Mouse (Mus musculus) bone marrow, adult 2 months (tissue): ENCODE results near the gene Rbl2. TPM values are rescaled to one million over a fixed set of nuclear protein-coding genes. Genes with fewer than 3 reads are reported as not detected.

ENCODE experiments used
- H3K27ac ChIP-seq: fragments of 200-500 bp; 2 replicates; pipeline ENCODE4 v1.5.1; 2012; ENCODE audit warnings: low read depth, mild to moderate bottlenecking, control low read depth, inconsistent platforms, low read length; ENCODE audit not compliant: control insufficient read depth, poor library complexity, insufficient read depth
- H3K4me1 ChIP-seq: fragments of 200-500 bp; 2 replicates; pipeline ENCODE4 v1.6.1; 2011; ENCODE audit warnings: low read length; ENCODE audit not compliant: control insufficient read depth, insufficient read depth
- H3K4me3 ChIP-seq: fragments of 200-500 bp; replicated peaks from 2 replicates; pipeline ENCODE3; 2011; ENCODE audit warnings: mild to moderate bottlenecking, low read depth, low read length, control low read depth; ENCODE audit not compliant: control insufficient read depth
- CTCF ChIP-seq: fragments of 200-500 bp; IDR thresholded peaks from 2 replicates; pipeline ENCODE4 v1.5.1; 2011; ENCODE audit warnings: low read length, control low read depth; ENCODE audit not compliant: control insufficient read depth, insufficient read depth
- POLR2A ChIP-seq: fragments of 200-500 bp; IDR thresholded peaks from 2 replicates; pipeline ENCODE4 v1.6.1; 2011; ENCODE audit warnings: low read depth, mild to moderate bottlenecking, control low read depth, low read length, borderline replicate concordance; ENCODE audit not compliant: control insufficient read depth
- WGBS: fragments of 180-500 bp; shearing (Covaris S2); methylation state at CpG from one replicate; pipeline ENCODE4 v1.1.7; 2018; 5-methylcytosine and 5-hydroxymethylcytosine counted together
- polyA plus RNA-seq: library from polyadenylated mRNA; stranded (reverse); fragments of >200 nt; gene quantifications from 2 replicates; pipeline ENCODE4 v1.2.4, GENCODE M21; 2011; ENCODE audit warnings: low replicate concordance; ENCODE audit not compliant: missing spikeins, insufficient read depth, insufficient read length

The Rbl2 gene
- polyA plus RNA-seq, 1 experiment: 17.0 TPM

DNA sequence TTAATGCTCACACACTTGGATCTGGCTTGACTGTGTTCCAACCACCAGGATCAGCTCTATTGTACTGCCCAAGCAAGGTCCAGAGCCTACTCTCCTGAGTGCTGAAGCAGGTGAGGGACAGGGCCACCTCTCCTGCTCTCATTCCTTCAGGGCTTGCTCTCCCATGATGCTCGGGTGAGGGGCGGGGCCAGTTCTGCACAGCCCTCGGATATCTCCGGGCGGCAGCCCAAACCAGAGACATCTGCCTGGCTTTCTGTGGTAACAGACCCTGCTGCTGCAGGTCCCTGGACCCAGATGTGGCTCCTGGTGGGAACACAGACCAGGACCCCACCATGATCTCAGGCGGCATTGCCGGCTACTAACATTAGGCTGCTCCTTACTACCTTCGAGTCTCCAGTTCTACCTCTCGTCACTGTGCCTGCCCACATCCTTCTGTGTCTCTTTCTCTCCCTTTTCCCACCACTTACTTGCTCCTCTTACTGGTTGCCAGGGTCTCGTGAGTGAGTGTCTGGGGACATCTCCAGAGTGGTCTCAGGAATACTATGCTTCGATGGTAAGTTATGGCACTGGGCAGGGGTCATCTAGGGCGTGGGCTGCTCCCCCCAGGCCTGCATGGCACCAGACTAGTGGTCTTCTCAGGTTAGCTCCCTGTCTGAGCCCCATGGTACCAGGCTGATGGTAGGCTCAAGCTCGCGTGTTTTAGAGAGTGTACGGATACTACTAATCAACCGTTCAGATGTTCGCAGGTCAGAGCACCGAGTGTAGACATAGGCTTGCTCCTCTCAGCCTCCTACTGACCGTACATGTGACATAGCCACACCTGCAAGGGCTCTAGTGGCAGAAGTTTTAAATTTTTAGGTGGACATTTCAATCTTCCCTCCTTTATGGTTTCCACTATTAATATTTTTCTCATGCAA is 9.0 kb upstream of the Rbl2 start:
- Histone ChIP-seq H3K27ac (no peak overlapping the region), H3K4me1 (no peaks in the 10 kb centered on the region; the same call in 1 of the 2 replicates), H3K4me3 (no peak overlapping the region)
- 67% methylated on average over 19 of the region's 19 CpGs for WGBS
- TF ChIP-seq CTCF (no peak), POLR2A (no peak)

DNA sequence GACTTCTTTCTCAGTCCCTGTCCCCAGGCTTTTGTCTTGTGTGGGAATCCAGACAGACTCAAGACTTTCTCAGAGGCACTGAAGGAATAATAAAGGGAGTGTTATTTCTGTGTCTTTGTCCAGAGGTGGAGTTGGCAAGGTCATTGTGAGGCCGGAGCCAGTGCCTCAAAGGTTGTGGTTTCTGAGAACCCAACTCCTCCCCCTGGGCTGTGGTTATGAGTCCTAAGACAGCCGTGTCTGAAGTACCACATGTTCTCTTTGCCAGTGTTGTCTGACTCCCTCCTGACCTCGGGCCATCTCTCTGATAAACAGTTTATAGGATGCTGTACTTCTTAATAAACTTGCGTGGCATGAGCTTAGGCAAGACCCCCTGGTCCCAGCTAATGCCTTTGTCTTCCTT is 4.7 kb upstream of the Rbl2 start:
- Histone ChIP-seq H3K4me3 (no peak overlapping the region), H3K27ac (no peak overlapping the region), H3K4me1 (no peaks in the 10 kb centered on the region; the same call in 1 of the 2 replicates)
- no peak for TF ChIP-seq POLR2A
- TF ChIP-seq CTCF: no peak
- 5% methylated on average over 4 of the region's 4 CpGs for WGBS

DNA sequence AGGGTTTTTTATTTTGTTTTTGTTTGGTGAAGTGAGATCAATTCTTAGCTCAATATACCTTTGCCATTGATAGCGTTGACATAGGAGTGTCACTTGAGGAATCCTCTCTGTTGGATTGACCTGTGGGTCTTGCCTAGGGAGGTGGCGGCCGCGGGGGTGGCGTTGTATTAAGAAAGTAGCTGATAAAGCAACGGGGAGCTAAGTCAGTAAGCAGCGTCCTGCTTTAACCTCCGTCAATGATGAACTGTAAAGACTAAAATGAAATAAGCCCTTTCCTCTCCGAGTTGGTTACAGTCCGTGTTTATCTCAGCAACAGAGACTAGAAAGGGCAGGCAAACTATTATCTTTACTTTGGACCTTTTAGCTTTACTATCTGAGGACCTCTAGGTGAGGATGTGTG is 450 bp upstream of the Rbl2 start:
- TF ChIP-seq POLR2A (no peak), CTCF (no peak)
- Histone ChIP-seq H3K4me3 (no peak overlapping the region), H3K27ac (no peak overlapping the region), H3K4me1 (peaks cover 2% of the 10 kb centered on the region; the same call in 1 of the 2 replicates)
- WGBS: 10% methylated on average over 10 of the region's 10 CpGs

DNA sequence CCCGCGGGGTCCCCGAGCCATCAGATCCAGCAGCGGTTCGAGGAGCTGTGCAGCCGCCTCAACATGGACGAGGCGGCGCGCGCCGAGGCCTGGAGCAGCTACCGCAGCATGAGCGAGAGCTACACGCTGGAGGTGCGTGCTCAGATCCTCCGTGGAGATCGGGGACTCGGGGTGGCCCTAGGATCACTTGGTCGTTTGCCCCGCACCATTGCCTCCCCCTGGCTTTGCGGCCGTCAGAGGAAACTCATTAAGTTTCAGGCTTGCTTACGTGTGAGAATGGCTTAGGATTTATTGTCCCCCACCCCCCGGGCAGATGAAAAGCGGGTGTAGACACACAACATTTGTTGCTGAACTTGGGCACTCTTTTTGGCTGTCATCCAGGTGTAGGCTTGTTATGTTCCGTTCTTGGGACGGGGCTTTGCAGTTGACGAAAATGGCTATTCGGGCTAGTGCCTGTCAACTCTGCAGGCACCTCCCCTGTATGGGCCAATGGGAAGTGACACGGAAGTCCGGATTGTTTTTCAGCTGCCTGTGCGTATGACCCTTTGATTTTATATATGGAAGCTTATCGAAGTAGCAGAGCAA is 510 bp downstream of the Rbl2 start:
- WGBS: under 1% methylated on average over 34 of the region's 34 CpGs
- Histone ChIP-seq H3K4me1 (peaks cover 2% of the 10 kb centered on the region; the same call in 1 of the 2 replicates), H3K27ac (peak overlapping the region; percentile 93), H3K4me3 (peak overlapping the region; percentile 97)
- TF ChIP-seq POLR2A: peak; percentile 7; the same call in 1 of the 2 replicates
- no peak for TF ChIP-seq CTCF

DNA sequence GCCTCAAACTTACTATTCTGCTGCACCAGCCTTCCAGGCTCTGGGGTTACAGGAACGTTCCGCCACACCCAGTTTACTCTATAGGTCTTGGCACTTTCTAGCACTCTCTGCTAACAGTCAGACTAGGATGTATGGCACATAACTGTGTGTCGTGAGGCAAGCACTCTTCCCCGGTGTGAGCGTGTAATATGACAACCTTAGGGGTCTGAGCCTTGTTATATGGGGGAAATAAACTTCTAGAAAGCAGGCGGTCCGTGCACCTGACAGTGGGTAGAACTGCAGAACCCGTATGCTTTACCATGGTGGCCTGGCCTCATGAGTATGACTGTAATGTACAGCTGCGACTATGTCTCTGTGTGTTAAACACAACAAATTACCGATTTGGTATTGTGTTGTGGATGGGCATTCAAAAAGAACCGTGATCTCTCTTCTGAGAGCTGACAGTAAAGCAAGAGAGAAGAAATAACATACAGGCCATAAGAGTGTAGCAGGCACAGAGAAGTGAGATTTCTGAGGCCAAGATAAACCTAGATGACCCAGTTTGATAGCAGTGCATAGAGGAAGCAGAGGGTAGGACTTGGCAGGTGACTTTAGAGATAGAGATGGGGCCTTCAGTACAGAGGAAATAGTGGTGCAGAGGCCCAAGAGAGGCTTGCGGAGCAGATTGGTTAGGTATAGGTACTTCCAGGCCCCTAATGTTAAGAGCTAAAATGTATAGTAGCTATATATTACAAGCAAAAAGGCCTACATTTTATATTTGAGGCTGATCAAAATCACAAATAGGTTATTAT is 7.4 kb downstream of the Rbl2 start:
- Histone ChIP-seq H3K4me3 (no peak overlapping the region), H3K4me1 (peaks cover under 1% of the 10 kb centered on the region), H3K27ac (peak overlapping the region; percentile 4; the same call in 1 of the 2 replicates)
- 50% methylated on average over 12 of the region's 12 CpGs for WGBS
- TF ChIP-seq CTCF (no peak), POLR2A (no peak)

DNA sequence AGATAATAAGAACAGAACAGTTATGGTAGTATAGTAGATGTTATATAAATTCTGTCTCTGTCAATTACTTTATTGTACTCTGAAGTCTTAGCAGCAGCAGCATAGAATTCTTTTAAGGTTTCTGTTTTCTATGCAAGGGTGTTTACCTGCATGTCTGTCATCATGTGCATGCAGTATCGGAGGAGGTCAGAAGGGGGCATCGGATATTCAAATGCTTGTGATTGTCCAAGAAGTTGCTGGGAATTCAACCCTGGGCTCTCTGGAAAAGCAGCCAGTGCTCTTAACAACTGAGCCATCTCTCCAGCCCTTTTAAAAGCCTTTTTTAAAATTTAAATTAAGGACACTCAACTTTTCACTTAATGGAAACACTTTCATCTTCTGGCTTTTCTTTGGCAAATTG is 9.8 kb downstream of the Rbl2 start:
- TF ChIP-seq CTCF: no peak
- no peak for TF ChIP-seq POLR2A
- Histone ChIP-seq H3K27ac (no peak overlapping the region), H3K4me3 (no peak overlapping the region), H3K4me1 (peaks cover 3% of the 10 kb centered on the region)
- WGBS: 83% methylated on average over 2 of the region's 2 CpGs

DNA sequence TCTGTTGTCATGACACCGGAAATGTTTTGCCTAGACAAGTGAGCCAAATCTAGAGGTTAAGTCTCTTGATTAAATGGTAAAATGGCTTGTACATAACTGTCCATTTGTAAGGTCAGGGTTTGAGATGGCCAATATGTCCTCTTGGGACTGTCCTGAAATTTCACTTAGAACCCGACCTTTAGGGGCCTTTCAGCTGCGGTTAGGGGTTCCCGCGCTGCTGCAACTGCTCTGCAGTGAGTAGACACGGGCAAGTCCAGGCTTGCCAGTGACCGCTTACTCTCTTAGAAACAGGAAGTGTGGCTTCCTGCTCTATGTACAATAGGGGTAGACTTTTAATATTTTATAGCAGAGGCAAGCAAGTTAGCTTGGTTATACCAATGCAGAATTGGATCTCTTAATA is 12.1 kb downstream of the Rbl2 start:
- no peak for TF ChIP-seq POLR2A
- no peak for TF ChIP-seq CTCF
- peaks cover 3% of the 10 kb centered on the region for H3K4me1 ChIP-seq
- WGBS: 6% methylated on average over 7 of the region's 7 CpGs
- no peak overlapping the region for H3K4me3 ChIP-seq
- H3K27ac ChIP-seq: peak overlapping the region; percentile 32; the same call in 1 of the 2 replicates

DNA sequence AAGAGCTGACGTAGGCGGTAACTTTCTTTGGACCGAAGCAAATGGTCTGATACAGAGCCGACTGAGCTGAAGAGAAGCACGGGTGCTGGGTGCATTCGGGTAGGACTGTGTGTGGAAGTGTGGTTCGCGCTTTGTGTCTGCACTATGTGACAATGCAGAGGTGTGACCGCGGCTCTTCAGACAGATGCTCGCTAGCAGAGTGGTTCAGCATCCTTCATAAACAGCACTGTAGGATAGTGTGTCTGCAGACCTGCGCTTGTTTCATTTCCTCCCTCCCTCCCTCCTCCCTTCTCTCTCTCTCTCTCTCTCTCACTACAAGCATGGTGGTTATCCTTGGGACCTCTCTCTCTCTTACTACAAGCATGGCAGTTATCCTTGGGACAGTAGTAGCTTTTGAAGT is 12.6 kb downstream of the Rbl2 start:
- TF ChIP-seq POLR2A (no peak), CTCF (no peak)
- H3K4me1 ChIP-seq: peaks cover 3% of the 10 kb centered on the region
- H3K27ac ChIP-seq: peak overlapping the region; percentile 30
- no peak overlapping the region for H3K4me3 ChIP-seq
- 37% methylated on average over 12 of the region's 12 CpGs for WGBS

DNA sequence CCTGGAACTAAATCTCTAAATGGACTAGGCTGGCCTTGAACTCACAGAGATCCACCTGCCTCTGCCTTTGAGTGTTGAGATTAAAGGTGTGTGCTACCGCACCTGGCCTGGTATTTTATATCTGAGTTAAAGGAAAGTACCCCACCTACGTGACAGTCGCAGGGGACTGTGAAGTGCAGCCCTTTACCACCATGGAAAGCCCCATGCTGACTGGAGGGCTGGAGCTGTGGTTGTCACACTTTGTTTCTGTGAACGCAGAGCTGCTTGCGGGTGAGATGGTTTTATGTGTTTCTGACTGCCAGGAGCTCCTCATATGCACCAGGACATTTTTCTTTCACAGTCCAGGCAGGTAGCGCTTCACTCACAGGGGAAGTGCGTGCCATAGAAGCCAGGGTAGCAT is 18.6 kb downstream of the Rbl2 start:
- Histone ChIP-seq H3K27ac (no peak overlapping the region), H3K4me3 (no peak overlapping the region), H3K4me1 (no peaks in the 10 kb centered on the region; the same call in 1 of the 2 replicates)
- TF ChIP-seq CTCF (no peak), POLR2A (no peak)
- WGBS: 95% methylated on average over 7 of the region's 7 CpGs
